Mouse (Mus musculus): ENCODE data around the gene Cbr2.

GRCm38 (mm10) chr11:120706120-120706519 is 25.8 kb downstream of the Cbr2 start:
- TF ChIP-seq CTCF (IDR thresholded peaks at IDR 0.05; ENCODE audit: low read depth, low read length) (no peak), POLR2AphosphoS5 (IDR thresholded peaks at IDR 0.05; ENCODE audit: insufficient replicate concordance, low read depth, low read length) (no peak), GATA2 (IDR thresholded peaks at IDR 0.05; ENCODE audit: borderline replicate concordance, low read depth, low read length) (no peak), TAL1 (conservative IDR thresholded peaks at IDR 0.05; ENCODE audit: low read depth, low read length) (no peak)

All from G1E (cell line).